Mouse (Mus musculus): ENCODE measurements around the gene Plcb3. TPM values are rescaled to one million over a fixed set of nuclear protein-coding genes. Genes with fewer than 3 reads are reported as not detected.

The Plcb3 gene
- polyA plus RNA-seq, 1 experiment = 51.7 TPM

DNA sequence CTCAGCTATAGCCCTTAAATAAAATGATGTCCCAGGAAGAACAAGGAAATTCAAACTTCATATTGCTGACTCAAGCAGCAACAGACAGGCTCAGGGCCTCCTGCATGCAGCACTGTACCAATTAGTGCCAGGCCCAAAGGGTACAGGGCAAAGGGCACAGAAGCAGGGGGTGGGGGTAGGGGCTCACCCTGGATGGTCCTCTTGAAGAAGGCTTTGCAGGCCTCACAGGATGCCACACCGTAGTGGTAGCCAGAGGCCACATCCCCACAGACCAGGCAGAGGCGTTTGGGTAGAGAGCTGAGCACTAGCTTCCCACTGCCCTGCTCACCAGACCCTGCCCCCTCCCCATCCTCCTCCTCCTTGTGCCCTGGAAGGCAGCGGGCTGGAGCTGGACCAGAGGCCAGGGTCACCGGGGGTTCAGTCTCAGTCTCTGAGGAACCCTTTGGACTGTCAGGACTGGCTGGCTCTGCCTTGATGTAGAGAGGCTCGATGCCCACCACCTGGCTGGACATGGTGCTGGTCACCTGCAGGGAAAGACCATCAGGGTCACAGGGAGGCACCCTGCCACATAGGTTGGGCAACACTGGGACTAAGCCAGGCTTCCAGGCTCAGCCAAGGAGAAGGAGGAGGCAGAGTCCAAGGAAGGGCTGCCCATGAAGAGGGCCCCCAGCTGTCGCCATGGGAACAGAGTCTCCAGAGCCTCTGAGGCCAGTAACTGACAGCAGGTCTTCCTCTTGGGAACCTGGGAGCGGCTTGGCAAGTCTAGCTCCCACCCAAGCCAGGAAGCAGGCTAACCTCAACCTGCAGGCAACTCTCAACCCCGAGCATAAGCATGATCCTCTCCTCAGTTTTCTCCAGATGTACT lies 56.2 kb downstream of the Plcb3 start:
- peaks cover 4% of the 10 kb centered on the region for H3K79me3 ChIP-seq (ENCODE audit: low read depth)
- TF ChIP-seq CEBPB (IDR thresholded peaks at IDR 0.05; ENCODE audit: low read depth) = no peak
- TF ChIP-seq MAX (IDR thresholded peaks at IDR 0.05) = no peak
- no peak for TF ChIP-seq CTCF (IDR thresholded peaks at IDR 0.05; ENCODE audit: control insufficient read depth, insufficient read depth, insufficient read length)
- no peak for TF ChIP-seq MYOG (IDR thresholded peaks at IDR 0.05; ENCODE audit: control insufficient read depth, extremely low read depth, insufficient read length)
- peaks cover 31% of the 10 kb centered on the region for H3K79me2 ChIP-seq (ENCODE audit: control insufficient read depth, insufficient read depth)
- peak overlapping the region; percentile 42 for H3ac ChIP-seq (ENCODE audit: control insufficient read depth, insufficient read length, low read depth)
- no peaks in the 10 kb centered on the region for H3K36me3 ChIP-seq (ENCODE audit: control insufficient read depth, insufficient read depth)
- no peaks in the 10 kb centered on the region for H3K27me3 ChIP-seq (ENCODE audit: control insufficient read depth, insufficient read depth, insufficient read length)
- H3K4me3 ChIP-seq (ENCODE audit: insufficient read depth, poor library complexity, severe bottlenecking) = peak overlapping the region; percentile 60

DNA sequence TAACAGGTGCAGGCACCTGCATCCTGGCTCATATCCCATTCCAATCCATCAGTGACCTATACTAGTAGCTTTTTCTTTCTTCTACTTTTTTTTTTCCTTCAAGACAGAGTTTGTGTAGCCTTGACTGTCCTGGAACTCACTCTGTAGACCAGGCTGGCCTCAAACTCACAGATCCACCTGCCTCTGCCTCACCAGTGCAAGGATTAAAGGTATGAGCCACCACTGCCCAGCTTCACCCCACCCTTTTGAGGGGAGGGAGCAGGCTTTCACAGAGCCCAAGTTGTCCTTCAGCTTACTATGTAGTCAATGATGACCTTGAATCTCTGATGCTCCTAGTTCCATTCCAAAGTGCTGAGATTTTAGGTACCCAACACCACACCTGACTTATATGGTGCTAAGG lies 56.8 kb downstream of the Plcb3 start:
- H3K79me2 ChIP-seq (ENCODE audit: control insufficient read depth, insufficient read depth) = peaks cover 31% of the 10 kb centered on the region
- no peaks in the 10 kb centered on the region for H3K36me3 ChIP-seq (ENCODE audit: control insufficient read depth, insufficient read depth)
- H3K79me3 ChIP-seq (ENCODE audit: low read depth) = peaks cover 4% of the 10 kb centered on the region
- peak overlapping the region; percentile 6 for H3K4me3 ChIP-seq (ENCODE audit: insufficient read depth, poor library complexity, severe bottlenecking)
- TF ChIP-seq MYOD1 (IDR thresholded peaks at IDR 0.05; ENCODE audit: control insufficient read depth, insufficient read length, low read depth) (no peak), CTCF (IDR thresholded peaks at IDR 0.05; ENCODE audit: control insufficient read depth, insufficient read depth, insufficient read length) (no peak), MAX (IDR thresholded peaks at IDR 0.05) (no peak), MYOG (IDR thresholded peaks at IDR 0.05; ENCODE audit: control insufficient read depth, extremely low read depth, insufficient read length) (no peak), USF1 (IDR thresholded peaks at IDR 0.05; ENCODE audit: low read depth) (no peak), FOSL1 (IDR thresholded peaks at IDR 0.05; ENCODE audit: insufficient read depth, low read length, poor library complexity, severe bottlenecking) (no peak), CEBPB (IDR thresholded peaks at IDR 0.05; ENCODE audit: low read depth) (no peak)
- H3K27me3 ChIP-seq (ENCODE audit: control insufficient read depth, insufficient read depth, insufficient read length) = no peaks in the 10 kb centered on the region
- H3ac ChIP-seq (ENCODE audit: control insufficient read depth, insufficient read length, low read depth) = no peak overlapping the region

DNA sequence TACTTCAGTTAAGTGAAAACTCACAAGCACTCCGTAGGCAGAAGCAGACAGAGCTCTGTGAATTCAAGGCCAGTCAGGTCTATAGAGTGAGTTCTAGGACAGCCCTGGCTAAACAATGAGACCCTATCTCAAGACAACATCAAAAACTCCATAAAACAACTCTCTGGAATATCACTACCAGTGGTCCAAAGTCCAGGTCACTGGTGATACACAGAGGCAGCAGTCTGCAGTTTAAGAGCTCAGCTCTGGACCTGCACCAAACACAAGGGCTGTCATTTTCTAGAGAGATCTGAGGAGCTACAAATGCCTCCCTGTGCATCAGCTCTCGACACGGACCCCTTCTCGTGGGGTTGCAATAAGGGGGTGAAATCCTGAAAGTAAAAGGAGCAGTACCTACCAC lies 57.9 kb downstream of the Plcb3 start:
- no peak overlapping the region for H3K4me3 ChIP-seq (ENCODE audit: insufficient read depth, poor library complexity, severe bottlenecking)
- no peak for TF ChIP-seq MAX (IDR thresholded peaks at IDR 0.05)
- TF ChIP-seq USF1 (IDR thresholded peaks at IDR 0.05; ENCODE audit: low read depth) = no peak
- no peak for TF ChIP-seq FOSL1 (IDR thresholded peaks at IDR 0.05; ENCODE audit: insufficient read depth, low read length, poor library complexity, severe bottlenecking)
- no peak for TF ChIP-seq CTCF (IDR thresholded peaks at IDR 0.05; ENCODE audit: control insufficient read depth, insufficient read depth, insufficient read length)
- no peak for TF ChIP-seq MYOD1 (IDR thresholded peaks at IDR 0.05; ENCODE audit: control insufficient read depth, insufficient read length, low read depth)
- TF ChIP-seq MYOG (IDR thresholded peaks at IDR 0.05; ENCODE audit: control insufficient read depth, extremely low read depth, insufficient read length) = no peak
- no peak for TF ChIP-seq CEBPB (IDR thresholded peaks at IDR 0.05; ENCODE audit: low read depth)
- peaks cover 4% of the 10 kb centered on the region for H3K36me3 ChIP-seq (ENCODE audit: control insufficient read depth, insufficient read depth)
- H3ac ChIP-seq (ENCODE audit: control insufficient read depth, insufficient read length, low read depth) = no peak overlapping the region
- H3K79me3 ChIP-seq (ENCODE audit: low read depth) = peaks cover 4% of the 10 kb centered on the region
- H3K79me2 ChIP-seq (ENCODE audit: control insufficient read depth, insufficient read depth) = peaks cover 31% of the 10 kb centered on the region
- no peaks in the 10 kb centered on the region for H3K27me3 ChIP-seq (ENCODE audit: control insufficient read depth, insufficient read depth, insufficient read length)

GRCm38 (mm10) chr19:6916496-6916895 lies 59.8 kb downstream of the Plcb3 start:
- Histone ChIP-seq H3K36me3 (ENCODE audit: control insufficient read depth, insufficient read depth) (peaks cover 21% of the 10 kb centered on the region), H3K79me3 (ENCODE audit: low read depth) (peaks cover 4% of the 10 kb centered on the region), H3K79me2 (ENCODE audit: control insufficient read depth, insufficient read depth) (peaks cover 40% of the 10 kb centered on the region), H3K4me3 (ENCODE audit: insufficient read depth, poor library complexity, severe bottlenecking) (no peak overlapping the region), H3ac (ENCODE audit: control insufficient read depth, insufficient read length, low read depth) (no peak overlapping the region), H3K27me3 (ENCODE audit: control insufficient read depth, insufficient read depth, insufficient read length) (no peaks in the 10 kb centered on the region)
- TF ChIP-seq MYOG (IDR thresholded peaks at IDR 0.05; ENCODE audit: control insufficient read depth, extremely low read depth, insufficient read length) (no peak), MYOD1 (IDR thresholded peaks at IDR 0.05; ENCODE audit: control insufficient read depth, insufficient read length, low read depth) (no peak), CTCF (IDR thresholded peaks at IDR 0.05; ENCODE audit: control insufficient read depth, insufficient read depth, insufficient read length) (no peak), CEBPB (IDR thresholded peaks at IDR 0.05; ENCODE audit: low read depth) (no peak), FOSL1 (IDR thresholded peaks at IDR 0.05; ENCODE audit: insufficient read depth, low read length, poor library complexity, severe bottlenecking) (no peak), USF1 (IDR thresholded peaks at IDR 0.05; ENCODE audit: low read depth) (no peak), MAX (IDR thresholded peaks at IDR 0.05) (no peak)

GRCm38 (mm10) chr19:6915276-6915675 lies 61.0 kb downstream of the Plcb3 start:
- peaks cover 25% of the 10 kb centered on the region for H3K36me3 ChIP-seq (ENCODE audit: control insufficient read depth, insufficient read depth)
- peaks cover 42% of the 10 kb centered on the region for H3K79me2 ChIP-seq (ENCODE audit: control insufficient read depth, insufficient read depth)
- peaks cover 4% of the 10 kb centered on the region for H3K79me3 ChIP-seq (ENCODE audit: low read depth)
- no peak overlapping the region for H3ac ChIP-seq (ENCODE audit: control insufficient read depth, insufficient read length, low read depth)
- TF ChIP-seq MYOG (IDR thresholded peaks at IDR 0.05; ENCODE audit: control insufficient read depth, extremely low read depth, insufficient read length) = no peak
- no peak for TF ChIP-seq CEBPB (IDR thresholded peaks at IDR 0.05; ENCODE audit: low read depth)
- TF ChIP-seq MAX (IDR thresholded peaks at IDR 0.05) = no peak
- no peak for TF ChIP-seq CTCF (IDR thresholded peaks at IDR 0.05; ENCODE audit: control insufficient read depth, insufficient read depth, insufficient read length)
- no peak for TF ChIP-seq MYOD1 (IDR thresholded peaks at IDR 0.05; ENCODE audit: control insufficient read depth, insufficient read length, low read depth)
- no peak for TF ChIP-seq USF1 (IDR thresholded peaks at IDR 0.05; ENCODE audit: low read depth)
- TF ChIP-seq FOSL1 (IDR thresholded peaks at IDR 0.05; ENCODE audit: insufficient read depth, low read length, poor library complexity, severe bottlenecking) = no peak
- H3K27me3 ChIP-seq (ENCODE audit: control insufficient read depth, insufficient read depth, insufficient read length) = no peaks in the 10 kb centered on the region
- H3K4me3 ChIP-seq (ENCODE audit: insufficient read depth, poor library complexity, severe bottlenecking) = no peak overlapping the region
